Mouse (Mus musculus) cerebellum, adult 2 months (tissue): ENCODE results near the gene Cyp2d10.

Experiments used
- CTCF ChIP-seq: fragments of 200-500 bp; IDR thresholded peaks from 2 replicates; pipeline ENCODE4 v1.5.1; 2011; ENCODE audit warnings: low read depth, mild to moderate bottlenecking, control low read depth, low read length, moderate library complexity, borderline replicate concordance; ENCODE audit not compliant: insufficient read depth
- POLR2A ChIP-seq: fragments of 200-500 bp; IDR thresholded peaks from 2 replicates; pipeline ENCODE4 v1.6.1; 2011; ENCODE audit warnings: low read length, control low read depth, borderline replicate concordance; ENCODE audit not compliant: insufficient read depth

DNA sequence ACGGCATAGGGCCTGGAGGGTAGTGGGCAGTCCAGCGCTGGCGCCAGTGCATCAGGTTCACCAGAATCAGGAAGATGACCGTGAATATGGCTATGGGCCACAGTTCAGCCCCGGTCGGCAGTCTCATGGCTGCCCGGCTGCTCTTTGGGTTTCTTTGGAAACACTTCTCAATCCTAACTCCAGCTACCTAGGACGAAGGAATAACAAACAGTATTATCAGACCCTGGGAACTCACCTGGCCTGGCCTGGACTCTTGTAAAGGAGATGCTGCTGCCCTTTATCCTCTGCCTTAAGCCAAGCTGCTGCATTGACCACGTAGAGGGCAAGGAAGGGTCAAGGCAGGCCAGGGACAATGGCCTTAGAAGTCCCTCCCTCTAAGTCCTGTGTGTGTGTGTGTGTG is 31.1 kb downstream of the Cyp2d10 start:
- TF ChIP-seq CTCF (no peak), POLR2A (no peak)
